Mouse (Mus musculus) limb, embryonic 10.5 days (tissue): ENCODE data around the gene Ly6g. TPM values are rescaled to one million over a fixed set of nuclear protein-coding genes. Genes with fewer than 3 reads are reported as not detected.
A peak's percentile ranks its signal among the peaks of the same experiment; 100 is the strongest.
"Not testable (repeated sequence)": the region's sequence is repeated elsewhere in the genome, so short reads cannot be mapped to it uniquely, and the experiment has no call there.

Experiments used
- DNase-seq: peaks from one replicate; pipeline ENCODE4 v3.0.0-alpha.2; 2017; ENCODE audit warnings: low spot score
- H3K27ac ChIP-seq: fragments of 300-500 bp; sonication (generic); 2 replicates; pipeline ENCODE4 v1.5.1; 2016; ENCODE audit warnings: mild to moderate bottlenecking
- H3K27me3 ChIP-seq: fragments of 300-500 bp; sonication (generic); 2 replicates; pipeline ENCODE4 v1.6.1; 2016; ENCODE audit warnings: low read depth, mild to moderate bottlenecking; ENCODE audit not compliant: poor library complexity, severe bottlenecking
- H3K36me3 ChIP-seq: fragments of 300-500 bp; sonication (generic); 2 replicates; pipeline ENCODE4 v1.6.1; 2016; ENCODE audit warnings: mild to moderate bottlenecking, moderate library complexity
- H3K4me1 ChIP-seq: fragments of 300-500 bp; sonication (generic); 2 replicates; pipeline ENCODE4 v1.6.1; 2016
- H3K4me3 ChIP-seq: fragments of 300-500 bp; sonication (generic); 2 replicates; pipeline ENCODE4 v1.5.1; 2016; ENCODE audit warnings: mild to moderate bottlenecking, moderate library complexity
- H3K9me3 ChIP-seq: fragments of 300-500 bp; sonication (generic); replicated peaks from 2 replicates; pipeline ENCODE4 v1.6.1; 2016; ENCODE audit warnings: mild to moderate bottlenecking
- WGBS: fragments of 180-500 bp; shearing (Covaris S2); methylation state at CpG from one replicate; pipeline ENCODE4 v1.1.7; 2016; 5-methylcytosine and 5-hydroxymethylcytosine counted together
- polyA plus RNA-seq: library from polyadenylated mRNA; unstranded; fragments of >200 nt; fragmentation: Nextera tagmentation; extraction: Ambion mirVana; gene quantifications from 2 replicates; pipeline ENCODE4 v1.2.1, GENCODE M21; 2016

Gene Ly6g
- polyA plus RNA-seq, 1 experiment from 2014 or later: not detected

- 52% methylated on average over 1 of the region's 1 CpGs for WGBS
- Histone ChIP-seq H3K9me3 (no peaks in the 10 kb centered on the region), H3K27me3 (no peaks in the 10 kb centered on the region), H3K27ac (no peak overlapping the region), H3K36me3 (no peaks in the 10 kb centered on the region), H3K4me1 (no peaks in the 10 kb centered on the region), H3K4me3 (no peak overlapping the region)
- DNase-seq: no peak
Measured at GRCm38 (mm10) chr15:75157646-75158045, 2.6 kb downstream of the Ly6g start.

GRCm38 (mm10) chr15:75175506-75175905 lies 20.5 kb downstream of the Ly6g start:
- Histone ChIP-seq H3K27me3 (no peaks in the 10 kb centered on the region), H3K4me3 (no peak overlapping the region), H3K27ac (no peak overlapping the region), H3K4me1 (no peaks in the 10 kb centered on the region), H3K36me3 (no peaks in the 10 kb centered on the region), H3K9me3 (no peaks in the 10 kb centered on the region)
- WGBS: 63% methylated on average over 1 of the region's 1 CpGs
- peak; percentile 38 for DNase-seq

GRCm38 (mm10) chr15:75186291-75186690 lies 31.3 kb downstream of the Ly6g start:
- 42% methylated on average over 2 of the region's 2 CpGs for WGBS
- DNase-seq: no peak
- no peak overlapping the region for H3K4me3 ChIP-seq

GRCm38 (mm10) chr15:75189116-75189515 lies 34.1 kb downstream of the Ly6g start:
- 67% methylated on average over 2 of the region's 2 CpGs for WGBS
- Histone ChIP-seq H3K9me3 (no peaks in the 10 kb centered on the region), H3K4me3 (no peak overlapping the region), H3K36me3 (no peaks in the 10 kb centered on the region), H3K4me1 (no peaks in the 10 kb centered on the region), H3K27ac (no peak overlapping the region), H3K27me3 (no peaks in the 10 kb centered on the region)
- DNase-seq: no peak

More at GRCm38 (mm10) chr15:75186291-75186690, 31.3 kb downstream of the Ly6g start:
- Histone ChIP-seq H3K4me1 (no peaks in the 10 kb centered on the region), H3K27me3 (no peaks in the 10 kb centered on the region), H3K9me3 (no peaks in the 10 kb centered on the region), H3K27ac (no peak overlapping the region), H3K36me3 (no peaks in the 10 kb centered on the region)

GRCm38 (mm10) chr15:75190560-75190959 lies 35.5 kb downstream of the Ly6g start:
- H3K27me3 ChIP-seq, H3K36me3 ChIP-seq, H3K4me3 ChIP-seq, H3K27ac ChIP-seq, H3K9me3 ChIP-seq, DNase-seq, H3K4me1 ChIP-seq: not testable (repeated sequence)
- WGBS: 42% methylated on average over 2 of the region's 3 CpGs

Other genes with a start within 250 kb of the Ly6g start
- not detected in 2 replicates for gene Ly6i, start 171.8 kb upstream of the Ly6g start, polyA plus RNA-seq
- gene Ly6a, start 157.2 kb upstream of the Ly6g start, polyA plus RNA-seq: 1.8 and 2.8 TPM in 2 replicates
- gene Ly6c1, start 106.4 kb upstream of the Ly6g start, polyA plus RNA-seq: 2.2 and 2.3 TPM in 2 replicates
- not detected in 2 replicates for gene Ly6c2, start 43.3 kb upstream of the Ly6g start, polyA plus RNA-seq
- not detected in 2 replicates for gene BC025446, start 61.1 kb downstream of the Ly6g start, polyA plus RNA-seq
- gene Ly6f, start 113.2 kb downstream of the Ly6g start, polyA plus RNA-seq: 0.18 TPM in 1 of 2 replicates, not detected in the other